Mouse (Mus musculus) E14TG2a.4 (cell line): Measurements from ENCODE around the gene Babam2.

Source experiments
- H3K27me3 ChIP-seq: 2 replicates; pipeline ENCODE4 v1.6.1; 2014; ENCODE audit warnings: low read length, control low read depth; ENCODE audit not compliant: insufficient read depth
- H3K36me3 ChIP-seq: 2 replicates; pipeline ENCODE4 v1.6.1; 2014; ENCODE audit warnings: low read length, control low read depth; ENCODE audit not compliant: insufficient read depth
- H3K4me1 ChIP-seq: replicated peaks from 2 replicates; pipeline ENCODE4 v1.6.1; 2014; ENCODE audit warnings: low read depth, low read length, control low read depth
- H3K4me3 ChIP-seq: replicated peaks from 2 replicates; pipeline ENCODE4 v1.5.1; 2014; ENCODE audit warnings: mild to moderate bottlenecking, low read length
- H3K9me3 ChIP-seq: 2 replicates; pipeline ENCODE4 v1.6.1; 2014; ENCODE audit warnings: low read length, control low read depth
- CTCF ChIP-seq: conservative IDR thresholded peaks from 2 replicates; pipeline ENCODE4 v1.5.1; 2014; ENCODE audit warnings: low read length
- NANOG ChIP-seq: IDR thresholded peaks from 2 replicates; pipeline ENCODE4 v1.6.1; 2014; ENCODE audit warnings: borderline replicate concordance, low read length, mixed read lengths
- POU5F1 ChIP-seq: IDR thresholded peaks from 2 replicates; pipeline ENCODE4 v1.6.1; 2014; ENCODE audit warnings: low read length, borderline replicate concordance

Babam2 gene

GRCm38 (mm10) chr5:32064341-32065105, 367.0 kb downstream of the Babam2 start:
- TF ChIP-seq NANOG (no peak), POU5F1 (no peak), CTCF (no peak)
- Histone ChIP-seq H3K4me1 (no peaks in the 10 kb centered on the region), H3K9me3 (peaks cover 14% of the 10 kb centered on the region)

GRCm38 (mm10) chr5:32066015-32066734, 368.7 kb downstream of the Babam2 start:
- TF ChIP-seq CTCF = no peak
- TF ChIP-seq NANOG = no peak
- TF ChIP-seq POU5F1 = no peak
- no peak overlapping the region for H3K4me3 ChIP-seq
- H3K9me3 ChIP-seq = peaks cover 16% of the 10 kb centered on the region
- H3K4me1 ChIP-seq = no peaks in the 10 kb centered on the region
- no peaks in the 10 kb centered on the region for H3K27me3 ChIP-seq
- H3K36me3 ChIP-seq = no peaks in the 10 kb centered on the region

More at GRCm38 (mm10) chr5:32064341-32065105, 367.0 kb downstream of the Babam2 start:
- Histone ChIP-seq H3K27me3 (no peaks in the 10 kb centered on the region), H3K4me3 (no peak overlapping the region), H3K36me3 (no peaks in the 10 kb centered on the region)

GRCm38 (mm10) chr5:32066839-32067238, 369.4 kb downstream of the Babam2 start:
- TF ChIP-seq CTCF (no peak), NANOG (no peak), POU5F1 (no peak)
- H3K36me3 ChIP-seq = no peaks in the 10 kb centered on the region
- no peak overlapping the region for H3K4me3 ChIP-seq
- H3K9me3 ChIP-seq = peaks cover 16% of the 10 kb centered on the region
- H3K4me1 ChIP-seq = no peaks in the 10 kb centered on the region
- H3K27me3 ChIP-seq = no peaks in the 10 kb centered on the region

GRCm38 (mm10) chr5:32068616-32069015, 371.1 kb downstream of the Babam2 start:
- TF ChIP-seq POU5F1 = no peak
- TF ChIP-seq CTCF = no peak
- TF ChIP-seq NANOG = no peak
- no peaks in the 10 kb centered on the region; the same call in 1 of the 2 replicates for H3K36me3 ChIP-seq
- H3K4me1 ChIP-seq = no peaks in the 10 kb centered on the region
- H3K9me3 ChIP-seq = peaks cover 16% of the 10 kb centered on the region
- no peak overlapping the region for H3K4me3 ChIP-seq
- H3K27me3 ChIP-seq = no peaks in the 10 kb centered on the region

- Histone ChIP-seq H3K27me3 (no peaks in the 10 kb centered on the region), H3K4me1 (no peaks in the 10 kb centered on the region), H3K4me3 (no peak overlapping the region), H3K36me3 (no peaks in the 10 kb centered on the region; the same call in 1 of the 2 replicates), H3K9me3 (peaks cover 16% of the 10 kb centered on the region)
- no peak for TF ChIP-seq CTCF
- TF ChIP-seq POU5F1 = no peak
- no peak for TF ChIP-seq NANOG
Observed at GRCm38 (mm10) chr5:32069096-32069495, 371.6 kb downstream of the Babam2 start.

- Histone ChIP-seq H3K4me1 (no peaks in the 10 kb centered on the region), H3K4me3 (no peak overlapping the region), H3K27me3 (no peaks in the 10 kb centered on the region), H3K9me3 (peaks cover 16% of the 10 kb centered on the region), H3K36me3 (no peaks in the 10 kb centered on the region; the same call in 1 of the 2 replicates)
- TF ChIP-seq CTCF (no peak), NANOG (no peak), POU5F1 (no peak)
Observed at GRCm38 (mm10) chr5:32069566-32070169, 372.2 kb downstream of the Babam2 start.

- Histone ChIP-seq H3K9me3 (peaks cover 16% of the 10 kb centered on the region), H3K4me1 (no peaks in the 10 kb centered on the region), H3K4me3 (no peak overlapping the region), H3K27me3 (no peaks in the 10 kb centered on the region), H3K36me3 (no peaks in the 10 kb centered on the region; the same call in 1 of the 2 replicates)
- no peak for TF ChIP-seq POU5F1
- no peak for TF ChIP-seq NANOG
- TF ChIP-seq CTCF = no peak
Observed at GRCm38 (mm10) chr5:32070781-32071180, 373.3 kb downstream of the Babam2 start.

GRCm38 (mm10) chr5:32071314-32071713, 373.8 kb downstream of the Babam2 start:
- TF ChIP-seq NANOG = no peak
- TF ChIP-seq POU5F1 = no peak
- no peak for TF ChIP-seq CTCF
- Histone ChIP-seq H3K4me1 (no peaks in the 10 kb centered on the region), H3K36me3 (no peaks in the 10 kb centered on the region; the same call in 1 of the 2 replicates), H3K9me3 (peaks cover 16% of the 10 kb centered on the region), H3K4me3 (no peak overlapping the region), H3K27me3 (no peaks in the 10 kb centered on the region)
